Mouse (Mus musculus) spleen, postnatal 10 days (tissue): ENCODE data around the gene Lnpep.
A peak's percentile ranks its signal among the peaks of the same experiment; 100 is the strongest.
"Not testable (repeated sequence)": the region's sequence is repeated elsewhere in the genome, so short reads cannot be mapped to it uniquely, and the experiment has no call there.

ENCODE experiments used
- DNase-seq, 2 experiments: peaks; one replicate each; pipeline ENCODE4 v3.0.0; 2021 to 2022; ENCODE audit warnings: low spot score in 2 of 2

The Lnpep gene

GRCm38 (mm10) chr17:17624957-17625586, at the start of gene Lnpep:
Gene Lnpep (minus strand): TSS chr17:17625050.
- peak in 1 of 2 experiments; percentile 90 for DNase-seq

GRCm38 (mm10) chr17:17655829-17656176, 31.0 kb upstream of the Lnpep start:
- no peak for DNase-seq

- no peak for DNase-seq
These were observed 30.4 kb upstream of the Lnpep start for GRCm38 (mm10) chr17:17654997-17655828.

GRCm38 (mm10) chr17:17652570-17652969, 27.7 kb upstream of the Lnpep start:
- no peak for DNase-seq

GRCm38 (mm10) chr17:17645738-17646137, 20.9 kb upstream of the Lnpep start:
- DNase-seq, result peak; percentile 14 to 70

GRCm38 (mm10) chr17:17637387-17637786, 12.5 kb upstream of the Lnpep start:
- no peak for DNase-seq

GRCm38 (mm10) chr17:17636147-17636546, 11.3 kb upstream of the Lnpep start:
- no peak for DNase-seq

- no peak for DNase-seq
These were observed 9.2 kb upstream of the Lnpep start for GRCm38 (mm10) chr17:17634033-17634432.

- DNase-seq, result no peak
These were observed 7.1 kb upstream of the Lnpep start for GRCm38 (mm10) chr17:17631985-17632384.

GRCm38 (mm10) chr17:17628237-17628879, 3.5 kb upstream of the Lnpep start:
- DNase-seq, result not testable (repeated sequence)

GRCm38 (mm10) chr17:17627558-17627957, 2.7 kb upstream of the Lnpep start:
- DNase-seq, result no peak

GRCm38 (mm10) chr17:17625887-17626679, 1.2 kb upstream of the Lnpep start:
- DNase-seq, result no peak

- DNase-seq, result peak; percentile 91 to 95
These were observed 361 bp downstream of the Lnpep start for GRCm38 (mm10) chr17:17624421-17624956.

- DNase-seq, result peak in 1 of 2 experiments; percentile 77
These were observed 895 bp downstream of the Lnpep start for GRCm38 (mm10) chr17:17623890-17624420.

- DNase-seq, result no peak
These were observed 1.5 kb downstream of the Lnpep start for GRCm38 (mm10) chr17:17623221-17623889.

- DNase-seq, result no peak
These were observed 2.3 kb downstream of the Lnpep start for GRCm38 (mm10) chr17:17622576-17622975.

- DNase-seq, result no peak
These were observed 3.3 kb downstream of the Lnpep start for GRCm38 (mm10) chr17:17621586-17621985.

- no peak for DNase-seq
These were observed 6.4 kb downstream of the Lnpep start for GRCm38 (mm10) chr17:17618463-17618862.

GRCm38 (mm10) chr17:17617440-17618204, 7.2 kb downstream of the Lnpep start:
- no peak for DNase-seq

- DNase-seq, result no peak
These were observed 12.5 kb downstream of the Lnpep start for GRCm38 (mm10) chr17:17612336-17612735.
